Mouse (Mus musculus) layer of hippocampus, adult 9-11 months (tissue): ENCODE data around the gene Cdc37l1.

Experiments
- DNase-seq: peaks from one replicate; pipeline ENCODE4 v3.0.0; 2022

Cdc37l1 gene

GRCm38 (mm10) chr19:29009046-29009445 is 18.9 kb downstream of the Cdc37l1 start:
- DNase-seq, result no peak

- DNase-seq, result peak; percentile 44
Observed at GRCm38 (mm10) chr19:29011355-29011990, 21.3 kb downstream of the Cdc37l1 start.

GRCm38 (mm10) chr19:29014466-29015055 is 24.4 kb downstream of the Cdc37l1 start:
- no peak for DNase-seq

GRCm38 (mm10) chr19:29015410-29016203 is 25.5 kb downstream of the Cdc37l1 start:
- no peak for DNase-seq

- DNase-seq, result no peak
Observed at GRCm38 (mm10) chr19:29016204-29016765, 26.1 kb downstream of the Cdc37l1 start.

- DNase-seq, result no peak
Observed at GRCm38 (mm10) chr19:29016786-29017185, 26.6 kb downstream of the Cdc37l1 start.

GRCm38 (mm10) chr19:29019647-29020046 is 29.5 kb downstream of the Cdc37l1 start:
- no peak for DNase-seq

GRCm38 (mm10) chr19:29021754-29022345 is 31.7 kb downstream of the Cdc37l1 start:
- DNase-seq, result no peak

GRCm38 (mm10) chr19:29024391-29024947 is 34.3 kb downstream of the Cdc37l1 start:
- DNase-seq, result peak; percentile 82

GRCm38 (mm10) chr19:29031788-29032187 is 41.6 kb downstream of the Cdc37l1 start:
- DNase-seq, result no peak

- peak; percentile 39 for DNase-seq
Observed at GRCm38 (mm10) chr19:29032662-29033061, 42.5 kb downstream of the Cdc37l1 start.

GRCm38 (mm10) chr19:29037026-29037425 is 46.9 kb downstream of the Cdc37l1 start:
- DNase-seq, result no peak

GRCm38 (mm10) chr19:29037541-29037940 is 47.4 kb downstream of the Cdc37l1 start:
- DNase-seq, result no peak

- no peak for DNase-seq
Observed at GRCm38 (mm10) chr19:29039334-29039733, 49.2 kb downstream of the Cdc37l1 start.

- DNase-seq, result no peak
Observed at GRCm38 (mm10) chr19:29040206-29040605, 50.1 kb downstream of the Cdc37l1 start.

- no peak for DNase-seq
Observed at GRCm38 (mm10) chr19:29042143-29042542, 52.0 kb downstream of the Cdc37l1 start.

GRCm38 (mm10) chr19:29042647-29043046 is 52.5 kb downstream of the Cdc37l1 start:
- DNase-seq, result no peak

- no peak for DNase-seq
Observed at GRCm38 (mm10) chr19:29044353-29044768, 54.2 kb downstream of the Cdc37l1 start.

- no peak for DNase-seq
Observed at GRCm38 (mm10) chr19:29045369-29045768, 55.2 kb downstream of the Cdc37l1 start.

GRCm38 (mm10) chr19:29045956-29046650 is 56.0 kb downstream of the Cdc37l1 start:
- no peak for DNase-seq

- DNase-seq, result no peak
Observed at GRCm38 (mm10) chr19:29046961-29047333, 56.8 kb downstream of the Cdc37l1 start.
